Mouse (Mus musculus) kidney, adult 11 months (tissue): ENCODE measurements at regions not wholly inside any gene's neighbourhood (a gene's known extent, or its start where the extent isn't known, plus 50 kb on each side); places are given as distances from the start of the nearest gene placed in this dataset.

Experiments used
- DNase-seq: peaks from one replicate; pipeline ENCODE4 v3.0.0; 2022

DNA sequence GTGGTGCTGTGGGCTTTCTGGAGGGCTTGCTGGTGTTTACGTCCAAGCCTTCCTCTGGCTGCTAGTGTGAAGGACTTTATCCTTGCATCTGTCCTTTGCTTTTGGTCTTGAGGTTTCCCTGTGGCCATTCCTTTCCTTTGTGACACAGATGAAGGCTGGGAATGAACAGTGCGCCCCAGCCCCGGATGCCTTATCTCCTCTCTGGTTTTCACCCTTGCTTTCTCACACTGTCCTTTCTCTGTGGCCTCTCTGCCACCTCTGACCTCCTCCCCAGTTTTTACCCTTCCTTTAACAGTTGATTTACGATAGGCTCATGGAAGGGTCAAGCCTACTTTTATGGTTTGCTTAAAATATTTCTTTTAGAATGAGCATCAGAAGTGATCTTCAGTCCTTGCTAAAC is 53.2 kb downstream of the Gas1 start:
- no peak for DNase-seq

DNA sequence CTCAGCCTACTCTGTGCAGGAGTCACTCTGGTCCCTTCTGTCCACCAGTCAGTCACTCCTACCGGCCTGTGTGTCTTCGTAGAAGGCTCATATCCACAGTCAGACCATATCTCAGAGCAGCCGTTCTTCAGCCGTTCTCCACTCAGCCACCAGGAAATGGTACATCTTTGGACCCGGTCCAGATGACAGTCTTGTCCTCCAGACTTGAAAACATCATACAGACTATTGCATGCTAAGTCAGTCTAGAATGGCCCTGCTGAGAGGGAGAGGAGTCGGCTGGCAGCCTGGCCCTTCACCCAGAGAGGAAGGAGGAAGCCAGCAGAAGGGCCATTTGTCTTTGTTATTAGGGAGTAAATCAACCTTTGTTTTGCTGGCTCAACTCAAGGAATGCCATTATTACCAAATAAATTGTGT is 54.0 kb downstream of the Gas1 start:
- DNase-seq, result no peak

DNA sequence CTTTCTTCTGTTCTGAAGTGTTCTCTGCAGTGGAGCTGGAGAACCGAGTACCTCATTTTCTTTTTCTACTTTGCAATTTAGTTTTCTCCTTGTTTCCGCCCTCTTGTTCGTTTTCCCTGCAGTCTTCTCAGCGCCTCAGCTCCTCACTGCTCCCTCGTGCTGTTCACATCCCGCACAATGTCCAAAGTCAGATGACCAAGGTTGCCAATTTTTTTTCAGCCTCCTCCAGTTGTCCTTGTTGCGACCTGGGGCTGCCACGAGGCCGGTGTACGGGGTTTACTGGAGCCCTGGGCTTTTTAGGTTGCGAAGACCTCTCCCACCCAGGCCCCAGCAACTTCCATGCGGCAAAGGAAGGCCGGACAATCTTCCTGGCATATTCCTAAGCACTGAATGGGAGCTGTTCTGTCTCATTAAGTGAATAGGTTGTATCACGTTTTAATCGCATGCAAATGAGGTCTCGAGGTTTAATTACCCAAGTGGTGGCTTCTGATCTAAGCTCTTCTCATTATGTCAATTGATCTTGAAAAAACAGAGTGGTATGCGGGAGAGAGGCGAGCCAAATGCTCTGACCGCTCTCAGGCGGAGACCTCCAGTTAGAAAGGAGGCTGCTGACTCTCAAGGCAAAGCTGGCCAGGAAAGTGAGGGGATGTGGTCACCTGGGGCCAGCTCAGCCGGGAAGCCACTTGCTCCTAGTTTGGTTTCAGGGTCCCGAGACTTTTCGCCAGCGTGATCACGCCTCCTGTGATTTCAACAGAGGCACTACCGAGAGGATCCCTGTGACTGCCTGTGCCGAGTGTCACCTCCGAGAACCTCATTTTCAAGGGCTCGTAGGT is 54.6 kb downstream of the Gas1 start:
- DNase-seq, result peak; percentile 17

DNA sequence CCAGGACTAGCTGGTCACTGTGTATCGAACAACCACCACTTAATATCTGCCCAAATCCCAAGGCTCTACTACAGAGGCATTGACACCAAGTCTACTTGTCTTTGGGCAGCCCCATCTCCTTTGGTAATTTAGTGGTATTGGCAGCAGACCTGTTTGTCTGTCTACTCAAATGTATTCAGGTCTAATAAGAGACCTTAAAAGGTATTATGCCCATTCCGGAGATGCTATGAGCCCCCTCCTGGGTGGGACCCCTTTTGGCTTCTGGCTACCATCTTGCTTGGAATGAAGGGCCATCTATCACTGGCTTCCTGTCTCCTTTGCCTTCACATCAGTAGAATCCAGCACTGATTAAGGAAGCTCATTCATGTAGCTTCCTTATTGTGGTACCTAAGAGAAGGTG is 65.7 kb downstream of the Gas1 start:
- DNase-seq, result no peak

DNA sequence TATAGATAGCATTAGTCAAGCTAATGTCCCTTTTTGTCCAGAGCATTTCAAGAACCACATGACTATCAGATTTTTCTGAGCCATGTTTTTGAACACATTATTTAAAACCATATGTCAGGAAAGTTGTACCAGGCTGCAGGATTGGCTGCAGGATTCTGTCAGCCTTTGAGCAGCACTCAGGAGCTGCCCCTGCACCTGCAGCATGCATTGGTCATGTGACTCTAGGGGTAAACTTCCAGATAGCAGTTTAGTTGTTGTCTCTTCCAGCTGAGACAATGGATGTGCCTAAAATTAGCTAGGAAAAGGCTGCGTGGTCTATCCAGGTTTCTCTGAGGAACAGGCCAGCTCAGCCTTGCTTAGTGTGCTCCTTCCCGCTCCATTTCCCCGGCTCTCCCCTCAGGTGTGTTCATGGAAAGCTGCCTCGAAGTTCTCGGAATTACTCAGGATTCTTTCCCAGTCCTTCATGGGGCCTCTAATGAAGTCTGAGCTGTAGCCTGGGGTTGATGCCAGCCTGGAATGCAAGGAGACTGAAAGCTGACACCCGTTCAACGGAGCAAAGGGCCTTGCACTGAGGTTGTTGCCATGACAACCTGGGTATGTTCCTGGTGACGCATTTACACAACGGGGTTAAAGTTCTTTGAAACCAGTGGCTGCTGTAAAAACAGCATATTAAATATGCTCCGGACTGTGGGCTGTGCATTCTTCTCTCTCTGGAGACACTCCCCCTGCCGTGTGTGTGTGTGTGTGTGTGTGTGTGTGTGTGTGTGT is 66.9 kb downstream of the Gas1 start:
- DNase-seq, result peak; percentile 97

DNA sequence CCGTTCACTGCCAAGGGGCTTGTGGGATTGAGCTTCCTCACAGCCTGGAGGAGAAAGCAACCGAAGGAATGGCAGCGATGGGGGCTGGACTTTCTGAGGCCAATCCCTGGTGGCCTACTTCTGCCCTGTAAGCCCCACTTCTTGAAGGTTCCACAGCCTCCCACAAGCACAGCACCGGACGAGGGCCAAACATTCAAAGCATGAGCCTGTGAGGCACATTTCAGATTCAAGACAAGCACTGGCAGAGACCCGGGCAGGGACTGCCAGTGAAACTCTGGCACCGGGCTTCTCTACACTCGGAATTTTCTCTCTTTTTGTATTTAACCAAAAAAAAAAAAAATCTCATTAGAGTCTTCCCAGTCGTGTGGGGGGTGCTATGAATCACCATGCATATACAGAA is 71.9 kb downstream of the Gas1 start:
- no peak for DNase-seq

DNA sequence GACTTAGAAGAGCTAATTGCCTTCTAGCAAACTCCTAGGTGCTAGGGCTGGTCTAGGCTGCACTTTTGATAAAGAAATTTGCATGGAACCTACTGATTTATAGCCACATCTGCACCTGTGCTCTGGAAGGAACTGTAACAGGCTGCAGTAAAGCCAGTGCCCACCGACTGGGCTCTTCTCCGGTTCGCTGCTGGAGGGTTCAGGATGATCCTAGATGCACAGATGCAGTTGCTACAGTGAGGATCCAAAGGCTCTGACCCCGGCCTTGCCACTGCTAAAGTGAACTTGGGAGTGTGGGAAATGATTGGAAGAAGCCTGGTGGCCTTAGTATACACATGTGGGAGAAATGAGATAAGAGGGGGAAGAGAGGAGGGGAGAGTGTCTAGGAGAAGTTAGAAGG is 75.5 kb downstream of the Gas1 start:
- DNase-seq, result no peak

DNA sequence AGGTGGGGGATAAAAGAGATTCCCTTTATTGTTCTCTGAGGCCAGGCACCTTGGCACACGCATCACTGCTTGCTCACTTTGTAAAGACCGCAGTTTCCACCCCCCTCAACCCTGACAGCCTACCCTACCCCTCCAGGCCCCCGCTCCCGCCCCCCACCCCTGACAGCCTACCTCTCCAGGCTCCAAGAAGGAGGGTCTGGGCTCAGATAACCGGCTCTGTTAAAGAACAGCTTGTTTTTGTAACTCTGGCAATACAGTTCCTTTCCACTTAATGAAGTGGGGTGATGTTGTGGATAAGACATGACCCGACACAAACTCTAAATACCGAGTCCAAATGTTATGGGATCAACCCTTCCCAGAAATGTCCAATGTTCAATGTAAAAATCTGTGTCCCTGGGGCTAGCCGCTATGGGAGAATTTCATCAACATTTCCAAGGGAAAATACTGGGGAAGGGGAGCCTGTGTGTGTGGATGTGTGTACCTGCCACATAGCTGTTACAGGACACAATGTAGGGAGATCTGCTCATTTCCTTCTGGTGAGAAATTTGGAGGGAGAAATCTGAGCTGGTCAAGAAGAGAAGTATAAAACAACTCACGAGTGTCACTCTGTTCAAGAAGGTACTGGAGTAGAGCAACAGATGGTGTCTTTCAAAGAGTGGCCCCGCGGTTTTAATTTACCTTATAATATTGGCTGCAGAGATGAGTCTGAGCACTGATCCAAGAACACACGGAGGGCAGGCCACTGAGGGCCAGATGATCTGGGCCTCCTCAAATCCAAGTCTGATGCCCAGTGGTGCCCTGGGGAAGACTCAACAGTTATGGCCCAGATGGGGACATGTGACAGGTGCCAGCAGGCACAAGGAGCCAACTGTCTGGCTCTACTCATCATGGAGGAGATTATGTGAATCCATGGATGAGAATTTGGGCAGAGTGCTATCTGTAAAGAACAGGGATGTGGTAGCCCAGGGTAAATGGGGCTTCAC is 76.7 kb downstream of the Gas1 start:
- DNase-seq, result no peak

DNA sequence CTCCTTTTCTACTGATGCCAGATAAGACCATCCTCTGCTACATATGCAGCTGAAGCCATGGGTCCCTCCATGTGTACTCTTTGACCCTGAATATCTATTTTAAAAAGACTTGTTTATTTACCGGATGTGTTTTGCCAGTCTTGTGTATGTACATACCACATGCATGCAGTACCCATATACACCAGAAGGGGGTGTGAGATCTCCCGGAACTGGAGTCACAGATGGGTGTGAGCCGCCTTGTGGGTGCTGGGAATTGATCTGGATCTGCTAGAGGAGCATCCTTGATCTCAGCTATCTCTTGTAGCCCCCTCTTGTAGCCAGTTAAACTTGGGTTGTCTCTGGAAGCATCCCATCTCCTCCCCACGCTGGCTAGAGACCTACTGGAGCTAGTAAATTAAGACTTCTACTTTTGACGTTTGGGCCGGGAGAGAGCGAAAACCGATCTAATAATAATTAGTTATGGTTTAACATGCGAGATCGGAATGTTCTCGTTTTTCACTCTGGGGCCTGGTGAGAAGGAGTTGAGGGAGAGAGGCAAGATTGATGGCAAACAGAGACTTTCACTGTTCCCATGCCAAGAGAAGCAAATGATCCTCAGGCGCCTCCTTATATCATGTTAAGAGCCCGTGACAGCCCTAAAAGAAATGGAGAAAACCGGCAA is 77.6 kb downstream of the Gas1 start:
- DNase-seq, result no peak

DNA sequence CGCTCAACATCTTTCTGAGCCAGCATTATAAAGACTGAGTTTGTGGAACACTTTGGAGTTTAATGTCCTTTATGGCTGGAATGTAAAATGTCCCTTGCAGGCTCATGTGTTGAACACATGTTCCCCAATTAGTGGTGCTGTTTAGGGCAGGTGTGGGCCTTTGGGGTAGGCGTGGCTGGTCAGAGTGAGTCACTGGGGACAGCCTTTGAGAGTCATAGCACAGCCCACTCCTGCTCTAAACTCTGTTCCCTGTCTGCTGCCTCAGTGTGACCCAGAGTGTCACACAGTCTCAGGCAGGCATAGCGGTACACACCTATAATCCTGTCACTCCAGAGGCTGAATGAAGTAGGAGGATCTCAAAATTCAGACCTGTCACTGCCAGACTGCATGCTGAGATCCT is 78.8 kb downstream of the Gas1 start:
- no peak for DNase-seq

DNA sequence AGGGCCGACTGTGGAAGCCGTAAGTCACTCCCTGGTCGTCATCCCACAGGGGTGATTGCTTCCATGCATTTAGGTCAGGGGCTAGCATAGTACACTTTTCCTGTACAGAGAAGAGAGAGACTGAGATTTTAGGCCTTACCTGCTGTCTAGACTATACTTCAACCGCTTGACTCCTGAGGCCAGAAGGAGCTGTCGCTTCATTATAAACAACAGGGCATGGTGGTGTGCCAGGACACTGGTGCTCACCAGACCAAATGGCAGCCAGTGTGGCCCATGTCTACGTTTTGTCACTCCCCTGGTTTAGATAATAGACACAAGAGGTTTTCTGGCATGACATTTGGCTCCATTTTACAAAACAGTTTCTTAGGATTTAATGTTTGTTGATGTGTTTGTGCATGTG is 79.4 kb downstream of the Gas1 start:
- no peak for DNase-seq

DNA sequence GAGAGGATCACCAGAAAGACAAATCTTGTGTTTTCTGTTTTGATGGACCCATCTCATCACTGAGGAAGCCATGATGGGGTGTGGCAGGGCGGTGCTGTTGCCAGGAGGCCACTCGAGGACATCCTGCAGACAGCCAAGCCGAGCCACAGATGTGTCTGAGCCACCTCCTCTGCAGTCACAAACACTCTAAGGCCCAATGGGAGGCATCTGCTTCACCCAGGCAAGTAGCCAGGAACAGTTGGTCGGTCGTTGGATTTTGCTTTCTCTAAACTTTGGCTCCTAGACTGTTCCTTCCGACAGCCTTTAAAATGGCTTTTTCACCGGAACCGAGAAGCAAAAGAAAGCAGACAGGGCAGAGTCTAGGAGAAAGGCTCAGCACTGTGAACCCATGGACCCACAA is 90.5 kb downstream of the Gas1 start:
- peak; percentile 23 for DNase-seq

DNA sequence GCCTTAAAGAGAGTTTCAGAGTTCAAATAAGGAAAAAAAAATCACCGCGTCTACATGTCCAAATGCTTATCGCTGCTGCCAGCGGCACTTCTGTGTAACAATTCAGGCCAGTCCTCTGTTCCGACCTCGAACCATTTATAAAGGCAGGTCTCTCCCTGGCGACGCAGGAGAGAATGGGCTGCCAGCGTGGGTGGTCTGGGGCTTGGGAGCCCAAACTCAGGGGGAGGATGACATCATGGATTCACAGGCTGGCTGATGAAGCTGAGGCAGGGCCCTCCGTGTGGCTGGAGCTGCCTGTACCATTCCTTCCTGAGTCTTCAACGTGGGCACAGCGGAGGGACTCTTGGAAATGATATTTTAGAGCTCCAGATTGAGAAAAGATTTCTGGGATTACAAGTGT is 92.2 kb downstream of the Gas1 start:
- no peak for DNase-seq

DNA sequence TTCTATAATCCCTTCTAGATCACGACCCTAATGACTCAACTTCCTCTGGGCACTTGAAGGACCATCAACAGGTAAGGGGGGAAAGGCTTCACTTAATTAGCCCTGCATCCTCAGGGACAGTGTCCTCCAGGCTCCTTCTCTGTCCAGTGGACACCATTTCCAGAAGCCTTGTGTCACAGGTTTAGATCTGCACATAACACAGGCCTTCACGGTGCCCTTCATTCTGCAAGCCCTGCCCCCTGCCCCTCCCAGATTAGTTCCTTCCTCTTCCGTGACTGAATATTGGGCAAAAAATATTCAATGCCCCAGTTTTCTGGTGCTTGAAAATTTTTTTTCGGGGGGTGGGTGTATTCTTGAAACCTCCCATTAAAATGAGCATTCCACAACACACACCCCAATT is 92.9 kb downstream of the Gas1 start:
- DNase-seq, result no peak

DNA sequence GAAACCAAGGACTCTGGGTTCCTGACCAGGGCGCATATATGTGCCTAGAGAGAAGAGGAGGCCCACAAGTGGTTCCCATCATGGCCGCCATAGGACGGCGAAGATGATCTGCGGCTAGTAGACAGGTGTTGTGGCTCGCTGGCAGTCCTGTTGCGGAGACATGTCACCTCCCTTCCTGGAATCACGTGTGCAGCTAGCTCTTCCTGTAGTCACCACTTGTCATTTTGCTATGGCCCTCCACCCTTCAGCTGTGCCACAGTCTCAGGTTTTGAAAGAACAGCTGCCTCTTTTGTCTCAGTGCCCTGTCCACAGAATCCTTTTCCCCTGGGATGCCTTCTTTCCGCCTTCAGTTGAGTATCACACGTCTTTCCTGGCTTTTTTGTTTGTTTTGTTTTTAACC is 97.1 kb downstream of the Gas1 start:
- DNase-seq, result no peak

DNA sequence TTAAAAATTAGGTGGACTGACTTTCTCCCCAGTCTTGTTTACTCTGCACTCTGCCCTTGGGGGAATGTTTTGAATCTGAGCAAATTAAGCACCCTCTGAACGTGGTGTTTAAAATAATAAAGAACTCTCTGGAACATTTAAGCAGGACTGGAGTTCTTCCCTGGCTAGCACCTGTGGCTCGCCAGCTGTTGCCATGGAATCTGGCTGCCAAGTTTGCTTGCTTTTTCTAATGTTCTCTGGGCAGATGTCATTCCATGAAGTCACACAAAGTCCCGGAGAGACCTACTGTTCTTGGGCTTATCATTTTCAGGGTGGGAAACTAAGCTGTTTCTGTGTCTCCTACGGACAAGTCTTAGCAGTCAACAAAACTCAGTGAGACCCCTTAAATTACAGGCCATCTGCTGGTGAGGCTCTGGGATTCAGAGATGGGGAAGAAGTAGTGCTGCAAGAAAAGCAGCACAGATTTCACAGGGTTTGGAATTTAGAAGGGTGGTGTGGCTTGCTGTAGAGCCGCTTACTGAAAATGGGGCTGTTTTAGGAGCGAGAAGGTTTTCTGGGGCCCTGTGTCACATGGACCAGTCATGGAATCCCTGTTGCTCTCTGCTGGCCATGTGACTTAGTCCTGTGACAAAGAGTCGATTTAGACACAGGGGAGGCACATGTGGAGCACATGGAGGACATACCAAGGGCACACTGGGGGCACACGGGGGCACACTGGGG is 98.7 kb downstream of the Gas1 start:
- no peak for DNase-seq

DNA sequence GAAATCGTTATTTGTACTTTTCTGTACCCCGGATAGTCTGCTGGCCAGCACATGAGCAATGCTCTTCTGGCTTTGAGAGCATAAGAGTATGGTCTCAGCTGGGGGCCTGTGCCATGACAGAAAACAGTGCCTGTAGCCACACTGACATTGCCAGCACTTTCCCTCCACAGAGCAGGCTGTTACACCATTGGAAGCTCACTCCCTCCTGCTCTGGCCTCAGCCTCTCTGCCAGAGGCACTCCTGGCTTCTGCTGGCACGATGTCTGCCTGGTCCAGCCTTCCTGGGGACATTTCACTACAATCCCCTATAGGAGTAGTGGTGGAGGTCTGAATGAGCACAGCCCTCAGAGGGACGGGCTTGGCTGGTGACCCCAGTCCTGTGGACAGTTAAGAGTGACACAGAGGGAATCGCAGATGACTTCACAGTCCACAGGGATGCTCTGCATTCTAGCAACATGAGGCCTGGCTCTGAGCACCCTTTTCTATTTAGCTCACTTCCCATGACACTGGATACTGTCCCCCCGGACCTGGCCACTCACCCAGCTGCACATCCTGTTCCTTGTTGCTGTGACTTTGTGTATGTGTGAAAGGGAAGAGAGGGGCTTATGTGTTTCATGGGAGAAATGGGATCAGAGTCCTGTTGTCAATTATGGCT is 100.9 kb downstream of the Gas1 start:
- DNase-seq, result no peak

DNA sequence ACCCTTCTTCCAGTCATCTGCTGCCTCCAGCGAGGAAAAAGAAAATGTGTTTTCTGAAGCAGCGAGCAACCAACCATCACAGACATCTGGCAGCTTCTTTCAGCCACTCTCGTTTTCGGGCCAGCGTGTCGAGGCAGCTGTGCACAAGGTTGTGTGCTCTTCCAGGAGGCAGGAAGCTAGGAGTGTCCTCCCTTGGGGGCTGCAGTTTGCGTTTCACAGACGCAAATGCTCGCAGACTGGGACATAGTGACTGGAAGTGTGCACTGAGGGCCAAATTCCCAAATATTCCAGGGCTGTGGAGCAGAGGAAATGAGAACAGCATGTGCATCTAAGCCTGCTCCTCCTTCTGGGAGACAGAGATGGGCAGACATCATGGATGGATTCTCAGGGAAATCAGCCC is 105.6 kb downstream of the Gas1 start:
- no peak for DNase-seq

DNA sequence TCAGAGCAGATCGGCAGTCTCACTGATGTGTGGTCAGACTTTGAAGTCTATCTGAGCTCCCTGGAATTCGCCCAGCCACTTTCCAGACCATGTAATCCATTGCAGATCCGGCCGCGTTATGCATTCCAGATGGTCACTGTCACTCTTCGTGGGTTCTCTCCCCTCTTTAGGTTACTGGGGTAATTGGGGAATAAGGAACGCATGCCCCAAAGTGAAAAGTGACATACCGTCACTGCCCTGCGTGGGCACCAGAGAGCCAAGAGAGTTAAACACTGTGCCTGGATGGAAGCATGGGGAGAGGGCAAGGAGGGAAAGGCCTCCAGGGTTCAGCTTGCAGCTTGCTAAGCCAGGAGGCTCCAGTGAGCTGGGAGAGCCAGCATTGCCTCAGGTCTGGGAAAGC is 108.0 kb downstream of the Gas1 start:
- no peak for DNase-seq

DNA sequence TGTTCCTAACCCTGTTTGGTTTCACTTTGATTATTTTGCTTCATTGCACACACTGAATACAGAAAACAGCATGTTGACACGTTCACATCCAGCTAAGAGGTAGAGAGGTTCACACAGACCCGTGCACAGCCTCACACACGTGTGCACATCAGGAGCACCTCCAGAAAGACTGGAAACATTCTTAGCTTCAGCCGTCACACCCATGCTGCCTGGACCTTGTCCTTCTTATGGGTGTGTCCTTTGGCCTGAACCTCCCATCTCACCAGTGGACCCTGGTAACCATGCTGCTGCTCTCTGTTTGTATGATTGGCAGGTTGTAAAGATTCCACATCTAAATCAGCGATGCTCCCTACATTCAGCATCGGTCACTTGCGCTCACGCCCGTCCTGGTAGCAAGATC is 109.8 kb downstream of the Gas1 start:
- DNase-seq, result no peak

DNA sequence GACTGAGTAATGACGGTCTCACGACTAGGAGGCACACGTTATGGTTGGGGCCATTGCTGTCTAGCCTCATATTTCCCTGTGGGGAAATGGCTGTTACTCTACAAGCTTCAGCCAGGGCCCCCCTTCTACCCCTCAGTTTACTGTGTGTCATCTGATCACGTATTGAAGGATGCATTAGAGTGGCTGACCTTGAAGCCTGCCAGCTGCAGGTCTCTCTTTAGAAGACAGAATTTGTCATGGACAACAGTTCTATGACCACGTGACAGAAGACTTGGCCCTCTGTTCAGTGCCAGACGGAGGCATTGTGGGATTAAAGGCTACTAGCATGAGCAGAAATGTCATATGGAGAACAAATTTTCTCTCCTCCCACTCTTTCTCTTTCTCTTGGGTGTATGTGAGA is 115.6 kb downstream of the Gas1 start:
- DNase-seq, result no peak
